Mouse (Mus musculus) heart, embryonic 16.5 days (tissue): ENCODE data around the gene Rcor3. TPM values are rescaled to one million over a fixed set of nuclear protein-coding genes. Genes with fewer than 3 reads are reported as not detected.

Source experiments
- ATAC-seq: fragments of 200-750 bp; cut with Nextera tagmentation; replicated peaks from 2 replicates; pipeline ENCODE4 v1.8.0; 2017; ENCODE audit warnings: moderate number of reproducible peaks; ENCODE audit not compliant: insufficient read depth, low FRiP score; ENCODE audit errors: extremely low read depth
- H3K27ac ChIP-seq: fragments of 300-500 bp; sonication (generic); 2 replicates; pipeline ENCODE4 v1.5.1; 2014; ENCODE audit warnings: mild to moderate bottlenecking, low read length, control low read depth, moderate library complexity
- H3K27me3 ChIP-seq: fragments of 300-500 bp; sonication (generic); 2 replicates; pipeline ENCODE4 v1.6.1; 2014; ENCODE audit warnings: low read length, mixed read lengths; ENCODE audit not compliant: control insufficient read depth, insufficient read depth
- H3K36me3 ChIP-seq: fragments of 300-500 bp; sonication (generic); 2 replicates; pipeline ENCODE4 v1.6.1; 2014; ENCODE audit not compliant: control insufficient read depth, insufficient read depth
- H3K4me1 ChIP-seq: fragments of 300-500 bp; sonication (generic); 2 replicates; pipeline ENCODE4 v1.6.1; 2014; ENCODE audit warnings: low read length, mixed read lengths; ENCODE audit not compliant: control insufficient read depth, insufficient read depth
- H3K4me2 ChIP-seq: fragments of 300-500 bp; sonication (generic); 2 replicates; pipeline ENCODE4 v1.6.1; 2014; ENCODE audit warnings: low read depth, mild to moderate bottlenecking, control low read depth, low read length
- H3K4me3 ChIP-seq: fragments of 300-500 bp; sonication (generic); 2 replicates; pipeline ENCODE4 v1.5.1; 2014; ENCODE audit warnings: mild to moderate bottlenecking, control low read depth, low read length
- H3K9ac ChIP-seq: fragments of 300-500 bp; sonication (generic); 2 replicates; pipeline ENCODE4 v1.6.1; 2014; ENCODE audit warnings: low read length, control low read depth
- H3K9me3 ChIP-seq: fragments of 300-500 bp; sonication (generic); replicated peaks from 2 replicates; pipeline ENCODE4 v1.6.1; 2016; ENCODE audit warnings: low read length; ENCODE audit not compliant: control insufficient read depth
- WGBS: fragments of 180-500 bp; shearing (Covaris S2); extraction: QIAGEN DNeasy Blood & Tissue Kit; methylation state at CpG from one replicate; pipeline ENCODE4 v1.1.7; 2014; 5-methylcytosine and 5-hydroxymethylcytosine counted together
- polyA plus RNA-seq: library from polyadenylated mRNA; unstranded; fragments of >200 nt; fragmentation: Nextera tagmentation; extraction: Ambion mirVana; gene quantifications from 2 replicates; pipeline ENCODE4 v1.2.1, GENCODE M21; 2015

Gene Rcor3
- polyA plus RNA-seq, 1 experiment from 2014 or later = 33.1 TPM

- Histone ChIP-seq H3K27ac (no peak overlapping the region), H3K9me3 (no peaks in the 10 kb centered on the region), H3K9ac (no peak overlapping the region), H3K36me3 (peaks cover 12% of the 10 kb centered on the region), H3K4me3 (no peak overlapping the region), H3K4me1 (peaks cover 7% of the 10 kb centered on the region), H3K4me2 (no peak overlapping the region), H3K27me3 (no peaks in the 10 kb centered on the region)
- 97% methylated on average over 1 of the region's 1 CpGs for WGBS
- no peak for ATAC-seq
Observed at GRCm38 (mm10) chr1:192130202-192130601, 7.7 kb downstream of the Rcor3 start.

- Histone ChIP-seq H3K27ac (no peak overlapping the region), H3K9ac (no peak overlapping the region), H3K36me3 (peaks cover 19% of the 10 kb centered on the region), H3K9me3 (no peaks in the 10 kb centered on the region), H3K4me1 (no peaks in the 10 kb centered on the region), H3K4me3 (no peak overlapping the region), H3K4me2 (no peak overlapping the region), H3K27me3 (no peaks in the 10 kb centered on the region)
- ATAC-seq = no peak
- 87% methylated on average over 8 of the region's 8 CpGs for WGBS
Observed at GRCm38 (mm10) chr1:192128343-192128742, 9.5 kb downstream of the Rcor3 start.

GRCm38 (mm10) chr1:192125761-192126160, 12.1 kb downstream of the Rcor3 start:
- WGBS = 89% methylated on average over 6 of the region's 6 CpGs
- Histone ChIP-seq H3K27ac (no peak overlapping the region), H3K9ac (no peak overlapping the region), H3K4me1 (peaks cover 11% of the 10 kb centered on the region), H3K27me3 (no peaks in the 10 kb centered on the region), H3K4me2 (no peak overlapping the region), H3K9me3 (no peaks in the 10 kb centered on the region), H3K4me3 (no peak overlapping the region), H3K36me3 (peaks cover 25% of the 10 kb centered on the region)
- ATAC-seq = no peak

GRCm38 (mm10) chr1:192116262-192116661, 21.6 kb downstream of the Rcor3 start:
- no peak for ATAC-seq
- Histone ChIP-seq H3K9ac (no peak overlapping the region), H3K27ac (no peak overlapping the region), H3K36me3 (peaks cover 44% of the 10 kb centered on the region), H3K9me3 (no peaks in the 10 kb centered on the region), H3K4me1 (0 out of 2 replicates have a peak, but pooled peaks cover 4% of the 10 kb centered on the region), H3K4me3 (no peak overlapping the region), H3K4me2 (no peak overlapping the region), H3K27me3 (no peaks in the 10 kb centered on the region)
- WGBS = 84% methylated on average over 6 of the region's 6 CpGs

GRCm38 (mm10) chr1:192115378-192115777, 22.5 kb downstream of the Rcor3 start:
- Histone ChIP-seq H3K4me1 (no peaks in the 10 kb centered on the region), H3K27me3 (no peaks in the 10 kb centered on the region), H3K4me3 (no peak overlapping the region), H3K36me3 (peaks cover 40% of the 10 kb centered on the region), H3K4me2 (no peak overlapping the region), H3K9ac (no peak overlapping the region), H3K9me3 (no peaks in the 10 kb centered on the region), H3K27ac (no peak overlapping the region)
- ATAC-seq = no peak
- WGBS = 81% methylated on average over 1 of the region's 1 CpGs

GRCm38 (mm10) chr1:192109169-192109568, 28.7 kb downstream of the Rcor3 start:
- peak overlapping the region; percentile 82 for H3K27ac ChIP-seq
- H3K4me2 ChIP-seq = no peak overlapping the region
- WGBS = 39% methylated on average over 6 of the region's 6 CpGs
- peaks cover 14% of the 10 kb centered on the region for H3K4me1 ChIP-seq
- ATAC-seq = peak; percentile 89
- H3K9me3 ChIP-seq = no peaks in the 10 kb centered on the region
- H3K27me3 ChIP-seq = no peaks in the 10 kb centered on the region
- peaks cover 22% of the 10 kb centered on the region for H3K36me3 ChIP-seq
- H3K9ac ChIP-seq = no peak overlapping the region
- no peak overlapping the region for H3K4me3 ChIP-seq

- H3K27me3 ChIP-seq = no peaks in the 10 kb centered on the region
- no peak overlapping the region for H3K4me3 ChIP-seq
- ATAC-seq = peak; percentile 73
- no peaks in the 10 kb centered on the region for H3K9me3 ChIP-seq
- peaks cover 21% of the 10 kb centered on the region for H3K4me1 ChIP-seq
- H3K9ac ChIP-seq = no peak overlapping the region
- peaks cover 24% of the 10 kb centered on the region for H3K36me3 ChIP-seq
- 18% methylated on average over 2 of the region's 2 CpGs for WGBS
- no peak overlapping the region for H3K4me2 ChIP-seq
- no peak overlapping the region for H3K27ac ChIP-seq
Observed at GRCm38 (mm10) chr1:192107352-192107751, 30.5 kb downstream of the Rcor3 start.

- no peaks in the 10 kb centered on the region for H3K9me3 ChIP-seq
- peaks cover 28% of the 10 kb centered on the region for H3K36me3 ChIP-seq
- no peak overlapping the region for H3K4me2 ChIP-seq
- H3K4me1 ChIP-seq = peaks cover 21% of the 10 kb centered on the region
- H3K9ac ChIP-seq = no peak overlapping the region
- 85% methylated on average over 4 of the region's 4 CpGs for WGBS
- no peaks in the 10 kb centered on the region for H3K27me3 ChIP-seq
- no peak for ATAC-seq
- no peak overlapping the region for H3K4me3 ChIP-seq
- no peak overlapping the region for H3K27ac ChIP-seq
Observed at GRCm38 (mm10) chr1:192105902-192106389, 31.9 kb downstream of the Rcor3 start.

GRCm38 (mm10) chr1:192104021-192104420, 33.8 kb downstream of the Rcor3 start:
- WGBS = 96% methylated on average over 9 of the region's 9 CpGs
- Histone ChIP-seq H3K9me3 (no peaks in the 10 kb centered on the region), H3K4me2 (no peak overlapping the region), H3K9ac (no peak overlapping the region), H3K27me3 (no peaks in the 10 kb centered on the region), H3K27ac (no peak overlapping the region), H3K36me3 (peaks cover 26% of the 10 kb centered on the region), H3K4me1 (peaks cover 11% of the 10 kb centered on the region), H3K4me3 (no peak overlapping the region)
- ATAC-seq = no peak
